Mouse (Mus musculus): ENCODE results near the gene Ildr2.

Ildr2 gene

DNA sequence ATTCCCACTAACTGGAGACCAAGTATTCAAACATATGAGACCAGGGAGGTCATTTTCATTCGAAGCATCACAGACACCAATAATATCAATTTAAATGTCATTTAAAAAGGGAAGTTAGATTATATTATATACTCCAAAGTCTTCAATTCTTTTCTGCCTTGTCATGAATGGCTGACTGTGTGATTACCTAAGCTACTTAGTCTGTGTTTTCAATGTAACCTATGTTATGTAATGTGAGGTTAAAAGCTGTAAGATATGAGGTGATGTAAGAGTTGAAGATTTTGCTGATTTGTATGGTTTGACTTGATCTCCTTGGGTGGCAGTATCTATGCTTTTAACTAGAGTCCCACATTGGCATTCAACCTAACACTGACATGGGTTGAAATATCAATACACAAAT is 88.6 kb downstream of the Ildr2 start:
- no peak for DNase-seq (ENCODE audit: low spot score)

DNA sequence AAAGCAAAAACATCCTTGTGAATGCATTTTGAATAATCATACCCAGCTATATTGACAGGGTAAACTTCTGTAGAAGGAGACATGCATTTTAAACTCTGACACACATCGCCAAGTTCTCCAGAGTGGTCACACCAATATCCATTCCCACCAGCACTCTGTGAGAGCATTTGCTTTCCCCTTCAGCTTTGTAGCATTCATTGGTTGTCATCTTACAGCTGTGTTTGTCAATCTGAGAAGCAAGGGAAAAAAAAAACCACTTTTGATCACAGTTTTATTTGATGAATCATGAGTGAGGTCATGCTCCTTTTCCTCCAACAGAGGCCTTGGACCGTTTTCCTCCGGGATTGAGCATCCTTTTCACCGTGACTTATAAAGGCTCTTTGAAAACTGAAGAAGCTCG is 89.6 kb downstream of the Ildr2 start:
- DNase-seq (ENCODE audit: low spot score), result no peak

DNA sequence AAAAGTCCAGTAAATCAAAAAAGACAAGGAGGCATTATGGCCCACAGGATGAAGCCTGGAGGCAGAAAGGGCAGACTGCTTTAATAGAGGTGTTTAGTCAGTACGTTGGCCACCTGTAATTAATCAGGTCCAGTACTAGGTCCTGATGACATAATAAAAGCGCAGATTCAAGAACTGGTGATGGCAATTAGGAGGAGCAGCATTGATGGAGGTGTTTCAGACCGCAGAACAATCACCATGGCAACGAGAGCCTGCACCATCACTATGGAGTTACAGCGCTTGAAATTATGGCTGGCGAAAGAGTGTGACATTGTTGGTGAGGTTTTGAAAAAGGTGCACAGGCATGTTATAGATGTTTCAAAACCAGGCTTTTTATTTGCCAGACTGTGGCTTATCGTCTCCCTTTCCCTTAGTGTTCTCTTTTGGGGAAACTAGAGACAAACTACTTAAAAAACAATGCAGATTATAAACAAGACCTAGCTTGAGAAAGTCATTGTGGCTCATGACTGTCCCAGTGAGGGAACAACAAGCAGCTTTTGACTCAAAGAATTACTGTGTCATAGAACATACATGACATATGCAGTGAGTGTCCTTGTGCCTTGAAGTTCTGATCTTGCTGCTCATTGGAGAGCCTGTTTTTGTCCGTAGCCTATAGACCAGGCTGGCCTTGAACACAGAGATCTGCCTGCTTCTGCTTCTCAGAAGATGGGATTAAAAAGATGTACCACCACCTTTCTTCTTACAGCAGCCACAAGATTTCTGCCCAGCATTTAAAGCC is 90.5 kb downstream of the Ildr2 start:
- no peak for DNase-seq (ENCODE audit: low spot score)

DNA sequence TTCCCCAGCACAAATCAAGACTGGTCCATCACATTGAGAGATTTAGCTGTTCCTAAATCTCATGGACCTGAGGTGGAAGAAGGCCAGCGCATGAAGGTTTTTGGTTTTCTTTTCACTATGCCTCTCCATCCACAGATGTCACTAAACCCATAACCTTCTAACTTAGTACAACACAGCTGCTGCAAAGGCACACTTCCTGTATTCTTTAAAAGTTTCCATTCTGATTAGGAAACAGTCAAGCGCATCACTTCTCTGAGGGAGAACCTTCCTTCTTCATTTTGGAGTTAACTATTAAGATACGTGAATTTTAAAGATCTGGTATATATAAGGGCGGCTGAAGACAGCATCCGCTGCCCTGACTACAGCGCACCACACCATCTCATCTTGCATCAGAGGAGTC is 91.7 kb downstream of the Ildr2 start:
- DNase-seq (ENCODE audit: low spot score), result no peak

DNA sequence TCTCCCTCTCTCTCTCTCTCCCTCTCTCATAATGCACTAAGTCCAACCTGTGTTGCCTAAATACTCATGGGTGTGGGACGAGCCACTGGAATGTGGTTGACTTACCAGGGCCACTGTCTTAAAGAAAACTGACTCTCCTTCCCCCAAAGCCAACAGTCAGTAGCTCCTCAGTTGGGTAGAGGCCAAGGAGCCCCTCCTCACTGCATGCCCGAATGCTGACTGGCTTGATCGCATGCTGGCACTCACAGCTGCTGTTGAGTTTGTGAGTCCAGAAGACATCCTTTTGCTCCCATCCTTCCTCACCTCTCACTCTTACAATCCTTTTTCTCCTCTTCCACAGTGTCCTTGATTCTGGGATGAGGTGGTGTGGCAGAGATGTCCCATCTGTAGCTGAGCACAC is 93.0 kb downstream of the Ildr2 start:
- DNase-seq (ENCODE audit: low spot score), result no peak

DNA sequence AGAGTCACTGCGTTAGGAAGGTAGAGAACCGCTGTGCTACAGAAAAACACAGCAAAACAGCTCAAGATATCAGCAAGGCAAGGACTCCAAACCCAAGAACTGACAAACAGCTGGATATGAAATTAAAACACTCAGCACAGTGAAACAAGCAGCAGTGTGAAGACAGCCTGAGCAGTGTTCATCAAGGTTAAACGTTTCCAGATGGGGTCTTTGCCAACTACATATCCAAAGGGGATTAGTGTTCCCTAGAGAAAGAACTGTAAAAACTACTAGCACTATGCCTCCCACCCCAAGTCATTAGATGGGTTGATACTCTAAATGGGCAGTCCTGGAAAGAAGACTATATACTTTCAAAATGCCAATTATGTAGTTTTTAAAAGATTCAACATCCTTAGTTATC is 95.4 kb downstream of the Ildr2 start:
- no peak for DNase-seq (ENCODE audit: low spot score)

DNA sequence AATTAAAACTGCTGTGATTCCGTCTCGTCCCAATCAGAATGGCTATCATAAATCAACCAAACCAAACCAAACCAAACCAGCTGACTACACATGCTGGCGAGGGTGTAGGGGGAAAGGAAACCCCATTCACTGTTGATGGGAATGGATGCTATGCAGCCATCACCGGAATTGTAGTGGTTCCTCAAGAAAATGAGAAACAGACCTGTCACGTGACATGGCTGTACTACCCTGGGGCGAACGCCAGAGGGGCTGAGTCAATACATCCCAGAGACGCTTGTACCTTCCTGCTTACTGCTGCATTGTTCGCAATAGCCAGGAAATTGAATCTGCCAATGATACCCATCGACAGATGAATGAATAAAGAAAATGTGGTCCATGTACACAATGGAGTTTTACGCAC is 95.8 kb downstream of the Ildr2 start:
- no peak for DNase-seq (ENCODE audit: low spot score)

DNA sequence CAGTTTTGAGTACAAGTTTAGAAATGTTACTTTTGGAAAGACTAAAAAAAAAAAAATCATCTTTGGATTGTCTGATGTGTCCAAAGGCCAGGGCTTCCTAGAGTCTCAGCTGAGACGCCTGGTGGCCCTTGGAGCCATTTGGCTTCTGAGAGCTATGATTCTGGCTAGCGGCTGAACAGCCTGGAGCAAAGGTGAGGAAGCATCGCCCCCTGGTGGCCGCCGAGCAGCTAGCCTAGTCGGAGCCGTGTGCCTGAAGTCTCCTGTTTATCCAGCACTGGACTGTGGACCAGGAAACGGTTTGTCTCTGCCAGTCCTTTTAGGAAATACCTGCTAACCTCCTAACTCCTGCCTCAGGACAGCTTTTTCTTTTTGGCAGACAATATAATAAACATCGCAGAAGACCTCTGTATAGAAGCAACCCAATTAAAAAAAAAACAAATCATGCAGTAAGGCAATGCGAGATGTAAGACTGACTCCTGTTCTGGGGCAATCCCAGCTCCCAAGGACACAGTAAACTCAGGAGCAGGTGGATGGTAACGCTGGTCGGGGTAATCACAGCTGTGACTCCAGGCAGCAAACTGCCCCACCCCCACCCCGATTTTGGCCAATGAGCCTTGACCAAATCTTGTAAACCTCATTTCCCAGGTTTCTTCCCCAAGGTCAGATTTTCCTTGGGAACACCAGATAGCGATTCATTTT is 106.4 kb downstream of the Ildr2 start:
- DNase-seq (ENCODE audit: low spot score), result peak; percentile 49

DNA sequence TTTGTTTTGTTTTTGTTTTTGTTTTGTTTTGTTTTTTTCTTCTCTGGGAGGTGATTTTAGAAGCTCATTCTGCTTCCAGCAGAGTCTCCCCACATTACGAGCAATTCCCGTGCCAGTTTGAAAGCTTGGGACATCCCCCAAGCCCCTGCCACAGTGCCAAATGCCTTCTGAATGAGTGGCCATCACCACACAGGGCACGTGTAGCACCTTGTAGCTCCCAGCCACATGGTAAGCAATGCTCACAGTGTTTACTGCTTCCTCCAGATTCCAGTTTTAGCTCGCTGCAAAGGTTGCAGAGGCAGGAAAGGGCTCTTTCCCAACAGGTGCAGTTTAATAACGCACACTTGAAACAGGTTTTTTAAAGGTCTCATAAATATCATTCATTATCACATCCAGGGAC is 107.0 kb downstream of the Ildr2 start:
- DNase-seq (ENCODE audit: low spot score), result no peak

DNA sequence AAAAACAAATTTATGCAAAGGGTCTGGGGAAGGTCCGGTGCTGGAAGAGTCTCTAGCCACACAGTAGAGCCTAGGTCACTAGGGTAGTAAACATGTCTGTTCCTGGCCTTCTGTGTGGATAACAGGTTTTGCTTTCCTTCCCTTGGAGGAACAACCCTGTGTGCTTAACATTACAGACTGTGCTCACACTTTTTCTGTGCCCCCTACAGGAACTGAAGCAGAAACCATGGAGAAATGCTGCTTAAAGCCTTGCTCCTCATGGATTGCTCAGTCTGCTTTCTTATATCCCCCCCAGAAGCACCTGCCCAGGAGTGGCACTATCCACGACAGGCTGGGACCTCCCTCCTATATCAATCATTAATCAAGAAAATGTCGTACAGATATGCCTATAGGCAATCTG is 107.9 kb downstream of the Ildr2 start:
- no peak for DNase-seq (ENCODE audit: low spot score)

DNA sequence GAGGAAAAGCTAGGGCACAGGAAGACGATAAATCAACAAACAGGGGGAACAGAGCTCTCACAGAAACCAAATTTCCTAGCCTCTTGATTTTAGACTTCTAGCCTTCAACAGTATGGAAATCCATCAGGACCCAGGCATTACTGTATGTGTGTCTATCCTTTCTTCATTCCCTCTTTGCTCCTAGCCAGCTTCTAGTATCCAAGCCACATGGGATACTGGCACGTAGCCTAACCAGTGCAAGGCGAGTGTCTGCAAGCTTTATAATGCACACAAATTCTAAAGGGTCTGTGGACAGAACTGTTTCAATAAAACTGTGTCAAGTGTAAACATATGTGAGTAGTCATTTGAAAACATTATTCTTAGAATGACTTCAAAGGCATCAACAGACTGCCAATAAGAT is 108.7 kb downstream of the Ildr2 start:
- no peak for DNase-seq (ENCODE audit: low spot score)

DNA sequence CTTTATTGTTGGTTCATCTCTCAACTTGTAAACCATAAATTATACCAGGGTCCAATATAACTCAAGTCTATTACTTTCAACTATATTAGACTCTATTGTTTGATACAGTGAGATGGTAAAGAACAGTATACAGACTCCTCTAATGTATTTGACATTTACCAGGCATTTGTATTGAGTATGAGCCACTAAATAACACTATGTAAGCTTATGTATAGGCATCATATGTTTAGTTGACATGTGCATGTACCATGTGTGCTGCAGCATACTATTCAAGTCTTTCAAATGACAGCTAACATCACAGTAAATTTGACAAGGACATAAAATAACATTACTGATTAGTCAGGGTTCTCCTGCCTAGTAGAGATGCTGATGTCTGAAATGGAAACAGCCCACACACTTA is 109.2 kb downstream of the Ildr2 start:
- DNase-seq (ENCODE audit: low spot score), result no peak

Measured in spleen, adult 12 weeks (tissue).